Mouse (Mus musculus) liver, postnatal 0 days (tissue): ENCODE data around the gene Mrpl11. TPM values are rescaled to one million over a fixed set of nuclear protein-coding genes. Genes with fewer than 3 reads are reported as not detected.
A peak's percentile ranks its signal among the peaks of the same experiment; 100 is the strongest.
"Not testable (repeated sequence)": the region's sequence is repeated elsewhere in the genome, so short reads cannot be mapped to it uniquely, and the experiment has no call there.

Experiments used
- ATAC-seq: fragments of 200-750 bp; cut with Nextera tagmentation; 2 replicates; pipeline ENCODE4 v1.8.0; 2017; ENCODE audit warnings: mild to moderate bottlenecking, moderate library complexity
- DNase-seq: peaks from one replicate; pipeline ENCODE4 v3.0.0-alpha.2; 2016
- H3K27ac ChIP-seq: fragments of 300-500 bp; sonication (generic); 2 replicates; pipeline ENCODE4 v1.5.1; 2014; ENCODE audit warnings: antibody characterized with exemption, moderate library complexity, mild to moderate bottlenecking, low read depth
- H3K27me3 ChIP-seq: fragments of 300-500 bp; sonication (generic); 2 replicates; pipeline ENCODE4 v1.6.1; 2014; ENCODE audit warnings: low read length, control low read depth, mixed read lengths; ENCODE audit not compliant: insufficient read depth
- H3K36me3 ChIP-seq: fragments of 300-500 bp; sonication (generic); replicated peaks from 2 replicates; pipeline ENCODE4 v1.6.1; 2014; ENCODE audit warnings: mild to moderate bottlenecking, control low read depth, low read length, moderate library complexity, mixed read lengths; ENCODE audit not compliant: insufficient read depth
- H3K4me1 ChIP-seq: fragments of 300-500 bp; sonication (generic); 2 replicates; pipeline ENCODE4 v1.6.1; 2014; ENCODE audit warnings: antibody characterized with exemption, mild to moderate bottlenecking, control low read depth; ENCODE audit not compliant: insufficient read depth
- H3K4me2 ChIP-seq: fragments of 300-500 bp; sonication (generic); 2 replicates; pipeline ENCODE4 v1.6.1; 2014; ENCODE audit warnings: low read depth, mild to moderate bottlenecking, low read length, moderate library complexity, mixed read lengths
- H3K4me3 ChIP-seq: fragments of 300-500 bp; sonication (generic); 2 replicates; pipeline ENCODE4 v1.5.1; 2014; ENCODE audit warnings: low read depth, low read length
- H3K9ac ChIP-seq: fragments of 300-500 bp; sonication (generic); replicated peaks from 2 replicates; pipeline ENCODE4 v1.6.1; 2014; ENCODE audit warnings: mild to moderate bottlenecking, moderate library complexity
- H3K9me3 ChIP-seq: fragments of 300-500 bp; sonication (generic); 2 replicates; pipeline ENCODE4 v1.6.1; 2016; ENCODE audit warnings: mild to moderate bottlenecking, control low read depth, low read length, mixed read lengths
- CTCF ChIP-seq: sonication (generic); IDR thresholded peaks from 2 replicates; pipeline ENCODE4 v1.5.1; 2016; ENCODE audit warnings: antibody characterized with exemption, low read depth
- EP300 ChIP-seq: IDR thresholded peaks from 2 replicates; pipeline ENCODE4 v1.6.1; 2016; ENCODE audit warnings: antibody characterized with exemption, low read depth, mild to moderate bottlenecking
- WGBS: fragments of 180-500 bp; shearing (Covaris S2); extraction: QIAGEN DNeasy Blood & Tissue Kit; methylation state at CpG from one replicate; pipeline ENCODE4 v1.1.7; 2014; ENCODE audit not compliant: insufficient replicate concordance; 5-methylcytosine and 5-hydroxymethylcytosine counted together
- polyA plus RNA-seq: library from polyadenylated mRNA; unstranded; fragments of >200 nt; fragmentation: Nextera tagmentation; extraction: Ambion mirVana; gene quantifications from 2 replicates; pipeline ENCODE4 v1.2.1, GENCODE M21; 2015

Gene Mrpl11
- polyA plus RNA-seq, 1 experiment from 2014 or later, result 48.9 TPM

GRCm38 (mm10) chr19:4992371-4992770, 30.4 kb downstream of the Mrpl11 start:
- ATAC-seq (no peak), DNase-seq (peak; percentile 32)
- Histone ChIP-seq H3K27me3 (peaks cover 38% of the 10 kb centered on the region), H3K9ac (no peak overlapping the region), H3K4me3 (no peak overlapping the region), H3K4me2 (no peak overlapping the region), H3K9me3 (no peaks in the 10 kb centered on the region), H3K27ac (no peak overlapping the region), H3K36me3 (no peaks in the 10 kb centered on the region), H3K4me1 (no peaks in the 10 kb centered on the region)
- 11% methylated on average over 8 of the region's 8 CpGs for WGBS
- TF ChIP-seq EP300 (no peak), CTCF (no peak)

- H3K27me3 ChIP-seq, result peaks cover 37% of the 10 kb centered on the region
- no peak overlapping the region for H3K4me2 ChIP-seq
- DNase-seq, result peak; percentile 29
Observed at GRCm38 (mm10) chr19:4992904-4993303, 31.0 kb downstream of the Mrpl11 start.

GRCm38 (mm10) chr19:4994043-4994442, 32.1 kb downstream of the Mrpl11 start:
- Histone ChIP-seq H3K9ac (no peak overlapping the region), H3K27me3 (peaks cover 33% of the 10 kb centered on the region), H3K9me3 (no peaks in the 10 kb centered on the region), H3K27ac (no peak overlapping the region), H3K4me3 (no peak overlapping the region), H3K36me3 (no peaks in the 10 kb centered on the region), H3K4me2 (no peak overlapping the region), H3K4me1 (no peaks in the 10 kb centered on the region)
- no peak for TF ChIP-seq EP300
- TF ChIP-seq CTCF, result no peak
- ATAC-seq (no peak), DNase-seq (no peak)
- WGBS, result 55% methylated on average over 5 of the region's 5 CpGs

More at GRCm38 (mm10) chr19:4992904-4993303, 31.0 kb downstream of the Mrpl11 start:
- H3K4me1 ChIP-seq, result no peaks in the 10 kb centered on the region
- H3K9ac ChIP-seq, result no peak overlapping the region
- H3K4me3 ChIP-seq, result no peak overlapping the region
- no peak overlapping the region for H3K27ac ChIP-seq
- TF ChIP-seq EP300 (no peak), CTCF (no peak)
- WGBS, result 4% methylated on average over 9 of the region's 9 CpGs
- no peaks in the 10 kb centered on the region for H3K36me3 ChIP-seq
- no peaks in the 10 kb centered on the region for H3K9me3 ChIP-seq
- ATAC-seq, result peak; percentile 31; the same call in 1 of the 2 replicates

GRCm38 (mm10) chr19:4999445-5000140, 37.6 kb downstream of the Mrpl11 start:
- H3K4me2 ChIP-seq, result no peak overlapping the region
- no peaks in the 10 kb centered on the region; the same call in 1 of the 2 replicates for H3K4me1 ChIP-seq
- peaks cover 13% of the 10 kb centered on the region for H3K27me3 ChIP-seq
- no peak overlapping the region for H3K27ac ChIP-seq
- ATAC-seq (no peak), DNase-seq (no peak)
- no peak overlapping the region for H3K4me3 ChIP-seq
- TF ChIP-seq EP300, result no peak
- no peak for TF ChIP-seq CTCF
- no peaks in the 10 kb centered on the region for H3K9me3 ChIP-seq
- WGBS, result 59% methylated on average over 6 of the region's 6 CpGs
- H3K9ac ChIP-seq, result no peak overlapping the region
- no peaks in the 10 kb centered on the region for H3K36me3 ChIP-seq

DNA sequence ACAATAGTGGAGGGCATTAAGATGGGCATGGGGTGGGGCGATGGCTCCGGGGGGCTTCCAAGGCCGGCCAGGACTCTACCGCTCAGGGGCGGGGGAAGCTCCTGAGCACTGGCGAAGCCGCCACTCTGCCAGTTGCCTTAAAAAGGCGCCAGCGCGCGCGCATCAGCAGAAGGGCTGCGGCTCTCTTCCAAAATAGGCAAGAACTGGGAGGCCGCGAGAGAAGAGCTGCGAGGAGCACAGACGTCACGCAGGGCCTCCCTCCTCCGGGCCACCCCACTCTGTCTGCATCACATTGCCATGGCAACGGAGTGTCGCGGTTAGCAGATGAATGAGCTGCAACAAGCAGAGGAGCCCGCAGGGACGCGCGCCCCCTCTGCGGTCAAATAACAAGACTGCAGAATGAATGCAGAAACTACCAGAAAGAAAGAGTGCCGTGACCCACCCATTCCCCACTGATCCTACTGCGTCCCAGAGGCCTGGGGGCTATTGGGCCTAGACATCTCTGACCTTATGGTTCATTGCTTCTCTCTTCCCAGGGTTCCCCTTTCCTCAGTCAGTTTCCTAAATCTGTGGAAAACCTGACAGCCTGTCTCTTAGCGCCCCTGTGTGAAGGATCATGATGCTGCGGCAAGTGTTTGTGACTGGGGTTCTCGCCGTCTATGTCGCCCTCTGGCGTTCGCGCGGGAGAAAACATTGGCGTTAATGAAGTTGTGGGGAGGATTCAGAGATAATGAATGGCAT, 39.9 kb downstream of the Mrpl11 start:
- ATAC-seq (peak; percentile 50), DNase-seq (peak; percentile 77)
- H3K9me3 ChIP-seq, result no peaks in the 10 kb centered on the region
- no peak overlapping the region for H3K9ac ChIP-seq
- 1% methylated on average over 39 of the region's 39 CpGs for WGBS
- H3K4me2 ChIP-seq, result peak overlapping the region; percentile 26
- H3K27ac ChIP-seq, result no peak overlapping the region
- TF ChIP-seq CTCF (peak; percentile 90), EP300 (no peak)
- no peaks in the 10 kb centered on the region for H3K36me3 ChIP-seq
- H3K4me3 ChIP-seq, result no peak overlapping the region
- H3K27me3 ChIP-seq, result peaks cover 13% of the 10 kb centered on the region
- no peaks in the 10 kb centered on the region; the same call in 1 of the 2 replicates for H3K4me1 ChIP-seq

GRCm38 (mm10) chr19:5003644-5004043, 41.7 kb downstream of the Mrpl11 start:
- H3K4me2 ChIP-seq, H3K4me3 ChIP-seq, ATAC-seq, H3K27ac ChIP-seq, H3K9me3 ChIP-seq, H3K36me3 ChIP-seq, DNase-seq, H3K4me1 ChIP-seq, H3K9ac ChIP-seq: not testable (repeated sequence)
- peaks cover 13% of the 10 kb centered on the region for H3K27me3 ChIP-seq
- TF ChIP-seq CTCF, result 0 out of 2 replicates have a peak, but pooled peaks have one; percentile 14
- WGBS, result 49% methylated on average over 2 of the region's 2 CpGs
